Comparison of ENCODE assay signal across 13 mouse cellular contexts in genomic region chr3:79772701-79773100, GRCm38 (mm10). TPM values are rescaled to one million over a fixed set of nuclear protein-coding genes. Genes with fewer than 3 reads are reported as not detected.
"Had no signal": no experiment of that assay in that cellular context is flagged by ENCODE, and none has a peak within 500 bp of the region (broad histone marks: within the 10 kb centered on the region; RNA-seq: fewer than 3 reads in every experiment).

No protein-coding gene starts in this region.

- H3K27ac ChIP-seq: limb, embryonic 13.5 days; liver, embryonic 14.5 days; midbrain, embryonic 12.5 days; neural tube, embryonic 13.5 days; stomach, embryonic 15.5 days had no signal

- H3K4me3 ChIP-seq: limb, embryonic 13.5 days; midbrain, embryonic 12.5 days; neural tube, embryonic 13.5 days; stomach, embryonic 15.5 days had no signal

- H3K4me1 ChIP-seq: limb, embryonic 13.5 days; midbrain, embryonic 12.5 days; neural tube, embryonic 13.5 days; stomach, embryonic 15.5 days had no signal

- H3K9me3 ChIP-seq: limb, embryonic 13.5 days; midbrain, embryonic 12.5 days; neural tube, embryonic 13.5 days; stomach, embryonic 15.5 days had no signal

- H3K36me3 ChIP-seq: limb, embryonic 13.5 days; midbrain, embryonic 12.5 days; neural tube, embryonic 13.5 days; stomach, embryonic 15.5 days had no signal

- DNase-seq: kidney, postnatal 14 days; left cerebral cortex, postnatal 4 days; retina, postnatal 1 day; right cerebral cortex, postnatal 4 days; thymus, adult 2 months; thymus, postnatal 25 days had no signal

- H3K27me3 ChIP-seq: limb, embryonic 13.5 days; midbrain, embryonic 12.5 days; neural tube, embryonic 13.5 days; stomach, embryonic 15.5 days had no signal

RNA-seq across cellular contexts. Expression of gene Rxfp1, which starts 35.0 kb away (rescaled TPM):
- total RNA-seq: liver, adult 2 months; megakaryocyte-erythroid progenitor cell, adult 5-6 weeks had no signal
- polyA plus RNA-seq: liver, adult 2 months; midbrain, embryonic 12.5 days; neural tube, embryonic 13.5 days; stomach, embryonic 15.5 days had no signal
